In the genomic region with DNA sequence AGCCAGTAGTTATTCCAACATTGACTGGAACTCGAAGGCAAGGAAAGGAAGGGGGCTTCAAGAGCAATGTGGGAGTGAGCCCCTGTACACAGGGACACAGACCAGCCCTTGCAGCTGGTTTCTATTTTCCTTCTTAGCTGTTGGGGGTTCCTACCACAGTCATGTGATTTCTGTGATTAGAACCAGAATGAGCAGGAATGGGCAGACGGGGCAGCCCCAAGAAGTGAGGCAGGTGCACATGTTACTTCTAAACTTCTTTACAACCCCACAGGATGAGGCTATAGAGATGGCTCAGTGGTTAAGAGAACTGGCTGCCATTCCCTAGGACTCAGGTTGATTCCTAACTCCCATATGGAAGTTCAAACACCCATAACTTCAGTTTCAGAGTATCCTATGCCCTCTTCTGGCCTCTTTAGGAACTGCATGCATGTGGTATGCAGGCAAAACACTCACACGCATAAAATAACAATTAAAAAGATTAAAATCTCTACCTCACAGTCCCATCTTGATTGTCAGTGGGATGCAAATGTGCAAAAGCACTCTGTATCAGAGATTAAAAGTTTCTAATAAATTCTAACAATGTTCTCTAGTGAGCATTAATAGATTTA, we compare ENCODE assay signal across 10 mouse cellular contexts.
A peak's percentile ranks its signal among the peaks of the same experiment; 100 is the strongest.
DNase-seq lines count a peak whose midpoint lies in the region; ATAC-seq lines count a peak whose summit lies in the region.
"Had no signal": no experiment of that assay in that cellular context is flagged by ENCODE, and none has a peak within 500 bp of the region (broad histone marks: within the 10 kb centered on the region; RNA-seq: fewer than 3 reads in every experiment).

No protein-coding gene starts in this region.

- no peak overlapping the region for H3K4me3 ChIP-seq in heart, embryonic 12.5 days
- no peak overlapping the region for H3K4me3 ChIP-seq in neural tube, embryonic 15.5 days (replicated peaks)
- H3K4me3 ChIP-seq in midbrain, embryonic 15.5 days: no peak overlapping the region
- H3K4me3 ChIP-seq: megakaryocyte, embryonic 14.5 days had no signal

- H3K9ac ChIP-seq in heart, embryonic 12.5 days: no peak overlapping the region
- H3K9ac ChIP-seq in neural tube, embryonic 15.5 days (replicated peaks): no peak overlapping the region
- no peak overlapping the region for H3K9ac ChIP-seq in midbrain, embryonic 15.5 days

- no peak overlapping the region for H3K4me2 ChIP-seq in heart, embryonic 12.5 days
- no peak overlapping the region for H3K4me2 ChIP-seq in neural tube, embryonic 15.5 days
- no peak overlapping the region for H3K4me2 ChIP-seq in midbrain, embryonic 15.5 days

- WGBS in heart, embryonic 12.5 days: 68% methylated on average over 3 of the region's 3 CpGs
- WGBS in neural tube, embryonic 15.5 days: 75% methylated on average over 3 of the region's 3 CpGs
- WGBS in midbrain, embryonic 15.5 days: 87% methylated on average over 3 of the region's 3 CpGs

- peak; percentile 26 for DNase-seq in heart, postnatal 4 days
- peak; percentile 42 for DNase-seq in 416B (ENCODE audit: low read depth)
- peak; percentile 74 for DNase-seq in ES-CJ7 (ENCODE audit: low read depth, low spot score)
- DNase-seq in testis, postnatal 10 days (ENCODE audit: low spot score): no peak
- DNase-seq: kidney, postnatal 14 days had no signal

- peaks cover 3% of the 10 kb centered on the region; the same call in 1 of the 2 replicates for H3K9me3 ChIP-seq in heart, embryonic 12.5 days (replicated peaks)
- H3K9me3 ChIP-seq in neural tube, embryonic 15.5 days (replicated peaks): no peaks in the 10 kb centered on the region
- no peaks in the 10 kb centered on the region for H3K9me3 ChIP-seq in midbrain, embryonic 15.5 days
- H3K9me3 ChIP-seq: megakaryocyte, embryonic 14.5 days had no signal

- peaks cover 12% of the 10 kb centered on the region; the same call in 1 of the 2 replicates for H3K27me3 ChIP-seq in heart, embryonic 12.5 days (replicated peaks)
- H3K27me3 ChIP-seq in neural tube, embryonic 15.5 days (replicated peaks): no peaks in the 10 kb centered on the region
- H3K27me3 ChIP-seq in midbrain, embryonic 15.5 days (replicated peaks): no peaks in the 10 kb centered on the region

- no peaks in the 10 kb centered on the region for H3K4me1 ChIP-seq in heart, embryonic 12.5 days (replicated peaks)
- peaks cover 5% of the 10 kb centered on the region for H3K4me1 ChIP-seq in neural tube, embryonic 15.5 days
- peaks cover 12% of the 10 kb centered on the region for H3K4me1 ChIP-seq in midbrain, embryonic 15.5 days

- no peak; the same call in 1 of the 2 replicates for ATAC-seq in heart, embryonic 12.5 days (ENCODE audit: insufficient number of reproducible peaks, low FRiP score)
- peak; percentile 41 for ATAC-seq in inflammation-experienced regulatory T-cells, adult 6 months
- no peak for ATAC-seq in neural tube, embryonic 15.5 days (ENCODE audit: low FRiP score)
- no peak for ATAC-seq in midbrain, embryonic 15.5 days (replicated peaks)

- H3K27ac ChIP-seq in heart, embryonic 12.5 days (ENCODE audit: poor library complexity, severe bottlenecking): no peak overlapping the region
- H3K27ac ChIP-seq in neural tube, embryonic 15.5 days (replicated peaks): no peak overlapping the region
- H3K27ac ChIP-seq in midbrain, embryonic 15.5 days: no peak overlapping the region

- no peaks in the 10 kb centered on the region for H3K36me3 ChIP-seq in heart, embryonic 12.5 days
- H3K36me3 ChIP-seq in neural tube, embryonic 15.5 days: no peaks in the 10 kb centered on the region
- H3K36me3 ChIP-seq in midbrain, embryonic 15.5 days (replicated peaks): no peaks in the 10 kb centered on the region
